In the genomic region with DNA sequence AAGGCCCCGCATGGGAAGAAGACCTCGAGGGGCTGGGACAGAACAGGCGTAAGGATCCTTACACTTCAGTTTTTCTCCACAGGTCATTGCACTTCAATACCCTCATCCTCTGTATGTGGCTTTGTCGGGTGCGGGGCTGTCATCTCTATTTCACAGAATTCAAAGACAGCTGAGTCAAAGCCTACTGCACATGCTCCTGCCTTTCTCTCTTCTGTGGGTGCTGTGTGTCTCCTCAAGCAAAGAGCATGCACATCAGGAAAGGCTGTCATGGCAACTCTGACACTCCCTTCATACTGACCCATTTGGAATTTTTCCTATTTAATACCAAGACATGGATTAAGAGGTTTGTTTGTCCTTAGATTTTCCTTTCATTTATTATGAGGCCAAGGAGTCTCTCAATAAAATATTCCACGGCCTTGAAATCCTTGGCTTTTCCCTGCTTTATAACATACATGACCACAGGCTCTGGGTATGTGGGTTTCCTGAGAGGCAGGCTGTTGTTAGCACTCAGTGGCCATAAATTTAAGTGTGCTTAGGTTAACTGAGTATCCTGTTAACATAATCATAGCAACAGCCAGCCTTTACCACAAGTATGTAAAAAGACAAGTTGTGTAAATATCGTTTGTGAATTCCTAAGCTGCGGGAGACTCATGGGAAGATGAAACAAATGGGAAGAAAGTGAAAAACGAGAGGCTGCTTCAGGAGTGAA, we compare ENCODE assay signal across 17 mouse cellular contexts.
A peak's percentile ranks its signal among the peaks of the same experiment; 100 is the strongest.
DNase-seq lines count a peak whose midpoint lies in the region; ATAC-seq and TF ChIP-seq lines count a peak whose summit lies in the region.
"Had no signal": no experiment of that assay in that cellular context is flagged by ENCODE, and none has a peak within 500 bp of the region (broad histone marks: within the 10 kb centered on the region; RNA-seq: fewer than 3 reads in every experiment).

No protein-coding gene starts in this region.

- no peak overlapping the region for H3K4me3 ChIP-seq in hindbrain, embryonic 10.5 days
- no peak overlapping the region for H3K4me3 ChIP-seq in hindbrain, embryonic 11.5 days (ENCODE audit: low read depth, low read length)
- no peak overlapping the region for H3K4me3 ChIP-seq in neural tube, embryonic 13.5 days
- no peak overlapping the region for H3K4me3 ChIP-seq in neural tube, embryonic 15.5 days (replicated peaks)
- H3K4me3 ChIP-seq in hindbrain, postnatal 0 days (ENCODE audit: low read length), result no peak overlapping the region
- H3K4me3 ChIP-seq: limb, embryonic 15.5 days had no signal

- H3K27ac ChIP-seq in hindbrain, embryonic 10.5 days, result peak overlapping the region; percentile 72
- H3K27ac ChIP-seq in hindbrain, embryonic 11.5 days (ENCODE audit: low read depth, low read length), result no peak overlapping the region
- H3K27ac ChIP-seq in neural tube, embryonic 13.5 days (replicated peaks), result peak overlapping the region; percentile 39
- H3K27ac ChIP-seq in neural tube, embryonic 15.5 days (replicated peaks), result no peak overlapping the region
- peak overlapping the region; percentile 16; the same call in 1 of the 2 replicates for H3K27ac ChIP-seq in hindbrain, postnatal 0 days
- H3K27ac ChIP-seq: limb, embryonic 15.5 days; macrophage; stomach, postnatal 0 days had no signal

- no peaks in the 10 kb centered on the region for H3K27me3 ChIP-seq in hindbrain, embryonic 10.5 days (ENCODE audit: insufficient read depth, poor library complexity, severe bottlenecking)
- H3K27me3 ChIP-seq in hindbrain, embryonic 11.5 days (ENCODE audit: control insufficient read depth, insufficient read depth, low read length), result no peaks in the 10 kb centered on the region
- no peaks in the 10 kb centered on the region for H3K27me3 ChIP-seq in neural tube, embryonic 13.5 days
- H3K27me3 ChIP-seq in neural tube, embryonic 15.5 days (replicated peaks), result no peaks in the 10 kb centered on the region
- no peaks in the 10 kb centered on the region for H3K27me3 ChIP-seq in hindbrain, postnatal 0 days (ENCODE audit: insufficient read depth, low read length)
- H3K27me3 ChIP-seq: limb, embryonic 15.5 days had no signal

- peaks cover 19% of the 10 kb centered on the region for H3K4me1 ChIP-seq in hindbrain, embryonic 10.5 days (replicated peaks)
- no peaks in the 10 kb centered on the region for H3K4me1 ChIP-seq in hindbrain, embryonic 11.5 days (replicated peaks; ENCODE audit: control insufficient read depth, insufficient read depth, low read length)
- peaks cover 18% of the 10 kb centered on the region for H3K4me1 ChIP-seq in neural tube, embryonic 13.5 days (replicated peaks)
- peaks cover 30% of the 10 kb centered on the region for H3K4me1 ChIP-seq in neural tube, embryonic 15.5 days
- peaks cover 4% of the 10 kb centered on the region; the same call in 1 of the 2 replicates for H3K4me1 ChIP-seq in hindbrain, postnatal 0 days (ENCODE audit: insufficient read depth, low read length)

- H3K9me3 ChIP-seq in hindbrain, embryonic 10.5 days, result no peaks in the 10 kb centered on the region
- no peaks in the 10 kb centered on the region for H3K9me3 ChIP-seq in hindbrain, embryonic 11.5 days (ENCODE audit: control insufficient read depth, low read length)
- H3K9me3 ChIP-seq in neural tube, embryonic 13.5 days, result no peaks in the 10 kb centered on the region
- H3K9me3 ChIP-seq in neural tube, embryonic 15.5 days (replicated peaks), result no peaks in the 10 kb centered on the region
- H3K9me3 ChIP-seq in hindbrain, postnatal 0 days (ENCODE audit: low read length), result no peaks in the 10 kb centered on the region
- H3K9me3 ChIP-seq: limb, embryonic 15.5 days had no signal

- no peak overlapping the region for H3K9ac ChIP-seq in hindbrain, embryonic 11.5 days (ENCODE audit: low read depth, low read length)
- no peak overlapping the region for H3K9ac ChIP-seq in neural tube, embryonic 13.5 days
- no peak overlapping the region for H3K9ac ChIP-seq in neural tube, embryonic 15.5 days (replicated peaks)
- no peak overlapping the region for H3K9ac ChIP-seq in hindbrain, postnatal 0 days (replicated peaks; ENCODE audit: low read length)
- H3K9ac ChIP-seq: limb, embryonic 15.5 days had no signal

- WGBS in hindbrain, embryonic 10.5 days, result 58% methylated on average over 9 of the region's 9 CpGs
- 63% methylated on average over 9 of the region's 9 CpGs for WGBS in hindbrain, embryonic 11.5 days
- 51% methylated on average over 9 of the region's 9 CpGs for WGBS in neural tube, embryonic 13.5 days
- 47% methylated on average over 9 of the region's 9 CpGs for WGBS in neural tube, embryonic 15.5 days
- WGBS in hindbrain, postnatal 0 days, result 42% methylated on average over 9 of the region's 9 CpGs

- DNase-seq in hindbrain, embryonic 10.5 days (ENCODE audit: low spot score), result no peak
- no peak for DNase-seq in hindbrain, embryonic 11.5 days (ENCODE audit: low spot score)
- DNase-seq in hindbrain, postnatal 0 days (ENCODE audit: low spot score), result no peak
- peak; percentile 23 for DNase-seq in retina, embryonic 14.5 days (ENCODE audit: low spot score)
- no peak for DNase-seq in urinary bladder, adult 2 months (ENCODE audit: low spot score)
- no peak for DNase-seq in embryo, embryonic 10 days (ENCODE audit: low spot score)
- DNase-seq: adrenal gland, postnatal 36 days; cerebellum, adult 9-11 months; gastrocnemius, postnatal 25 days; heart, postnatal 14 days; kidney, adult 8-10 months; lung, adult 18-20 months had no signal

- H3K36me3 ChIP-seq in hindbrain, embryonic 10.5 days, result no peaks in the 10 kb centered on the region
- H3K36me3 ChIP-seq in hindbrain, embryonic 11.5 days (ENCODE audit: control insufficient read depth, insufficient read depth, low read length), result no peaks in the 10 kb centered on the region
- H3K36me3 ChIP-seq in neural tube, embryonic 13.5 days, result no peaks in the 10 kb centered on the region
- H3K36me3 ChIP-seq in neural tube, embryonic 15.5 days, result no peaks in the 10 kb centered on the region
- H3K36me3 ChIP-seq in hindbrain, postnatal 0 days (ENCODE audit: insufficient read depth, low read length), result no peaks in the 10 kb centered on the region
- H3K36me3 ChIP-seq: limb, embryonic 15.5 days had no signal

- no peak overlapping the region for H3K4me2 ChIP-seq in hindbrain, embryonic 11.5 days (replicated peaks; ENCODE audit: low read depth, low read length)
- no peak overlapping the region for H3K4me2 ChIP-seq in neural tube, embryonic 13.5 days
- H3K4me2 ChIP-seq in neural tube, embryonic 15.5 days, result no peak overlapping the region
- no peak overlapping the region for H3K4me2 ChIP-seq in hindbrain, postnatal 0 days (ENCODE audit: low read depth, low read length)
- H3K4me2 ChIP-seq: limb, embryonic 15.5 days had no signal

- no peak for TF ChIP-seq CTCF in hindbrain, postnatal 0 days (IDR thresholded peaks at IDR 0.05; ENCODE audit: low read depth)

- ATAC-seq in hindbrain, embryonic 11.5 days (ENCODE audit: low FRiP score), result no peak
- ATAC-seq in neural tube, embryonic 13.5 days (ENCODE audit: low read depth), result no peak
- ATAC-seq in neural tube, embryonic 15.5 days (ENCODE audit: low FRiP score), result no peak
- ATAC-seq in hindbrain, postnatal 0 days, result no peak

Comparison
In these comparisons a context has a peak if more than half of its experiments do, and no peak if none do; other contexts are left out.
1. H3K27ac ChIP-seq: peak in hindbrain, embryonic 10.5 days (single experiment), neural tube, embryonic 13.5 days (single experiment) and hindbrain, postnatal 0 days (single experiment); none in hindbrain, embryonic 11.5 days (single experiment) and neural tube, embryonic 15.5 days (single experiment).